Mouse (Mus musculus): ENCODE measurements around the gene Syt6.

Syt6 gene

DNA sequence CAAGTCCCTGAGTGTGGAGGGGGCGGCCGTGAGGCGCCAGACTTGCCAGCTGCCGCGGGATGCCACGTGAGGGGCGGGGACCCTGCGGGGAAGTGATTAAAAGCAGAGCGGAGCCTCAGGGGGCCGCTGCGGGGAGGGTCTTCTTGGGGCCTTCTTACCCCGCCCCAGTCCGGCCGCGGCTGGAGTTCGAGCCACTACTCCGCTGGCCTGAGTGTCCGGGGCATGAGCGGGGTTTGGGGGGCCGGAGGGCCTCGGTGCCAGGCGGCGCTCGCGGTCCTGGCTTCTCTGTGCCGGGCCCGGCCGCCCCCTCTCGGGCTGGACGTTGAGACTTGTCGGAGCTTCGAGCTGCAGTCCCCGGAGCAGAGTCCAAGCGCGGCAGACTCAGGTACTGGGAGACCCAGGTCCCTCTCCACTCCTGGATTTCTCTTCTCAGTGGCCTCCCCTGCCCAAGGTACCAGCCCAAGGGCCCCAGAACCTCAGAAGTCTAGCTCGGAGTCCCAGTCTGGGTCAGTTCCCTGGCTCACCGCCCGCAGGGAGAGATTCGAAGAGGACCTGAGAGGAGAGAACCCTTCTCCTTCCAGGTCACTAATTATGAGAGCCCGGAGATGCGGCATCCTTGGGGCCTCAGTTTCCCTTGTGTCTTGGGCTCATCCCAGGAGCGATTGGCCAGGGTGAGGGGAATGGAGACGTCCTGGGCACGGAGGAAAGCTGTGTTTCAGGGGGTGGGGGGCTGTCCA, at the start of gene Syt6:
Gene Syt6 (plus strand): TSS at position 76 of the 737 bp plus-strand sequence.
- CTCF ChIA-PET, result interaction anchor here in 2 of 4 experiments (0.6 to 1.0 kb wide), 2 partner anchors 34 to 162 kb away, joined by 3 to 4 read pairs; partner anchors contain the start of gene Olfml3 (in 1 of the 2)
- POLR2A ChIA-PET, result interaction anchor here in 2 of 4 experiments (0.6 to 1.0 kb wide), 2 partner anchors 130 to 475 kb away, joined by 4 to 9 read pairs; no protein-coding TSS in a partner anchor

DNA sequence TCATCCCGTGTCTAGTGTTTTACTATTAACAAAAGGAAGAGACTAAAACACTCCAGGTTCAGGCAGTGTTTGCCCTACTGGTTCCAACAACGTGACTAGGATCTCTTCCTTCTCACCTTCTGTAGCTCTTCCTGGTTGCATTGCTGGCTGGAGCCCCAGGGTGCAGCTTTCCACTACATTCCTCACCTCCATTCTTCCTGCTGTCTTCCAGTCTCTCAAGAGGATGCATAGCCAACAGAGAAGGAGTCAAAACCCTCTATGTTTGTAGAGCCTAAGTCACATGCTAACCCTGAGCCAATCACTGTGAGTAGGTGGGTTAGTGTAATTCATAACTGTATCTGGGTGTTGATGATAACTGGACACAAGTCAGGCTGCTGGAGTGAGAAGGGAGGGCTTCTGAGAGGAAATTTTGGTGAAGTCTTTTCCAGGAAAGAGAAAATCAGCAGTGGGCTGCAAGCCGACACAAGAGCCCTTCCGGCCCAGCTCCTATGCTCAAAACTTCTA, 48.8 kb upstream of the Syt6 start:
- ChIA-PET POLR2A (interaction anchor here in 3 of 4 experiments (0.6 to 1.2 kb wide), 4 partner anchors 9 to 283 kb away, joined by 3 read pairs; partner anchors contain the start of genes Ap4b1 (in 1 of the 3), Dclre1b (in 1 of the 3) and Gm43064 (in 1 of the 3)), CTCF (no interaction called here)

DNA sequence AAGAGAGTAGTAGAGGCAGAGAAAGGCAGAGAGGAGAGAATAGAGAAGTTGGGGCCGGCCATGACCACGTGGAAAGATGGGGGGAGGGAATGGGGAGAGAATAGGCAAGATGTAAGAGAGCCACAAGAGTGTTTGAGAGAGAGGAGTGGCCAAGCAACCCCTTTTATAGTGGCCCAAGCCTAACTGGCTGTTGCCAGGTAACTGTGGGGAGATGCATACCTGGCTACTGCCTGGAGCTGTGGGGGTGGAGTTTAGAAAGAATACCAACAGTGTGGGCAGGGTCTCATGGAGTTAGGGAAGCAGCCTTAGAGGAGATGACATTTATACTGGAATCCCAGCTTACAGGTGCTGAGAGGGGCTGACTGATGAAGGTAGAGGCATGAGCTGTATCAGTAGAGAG, 48.2 kb upstream of the Syt6 start:
- ChIA-PET POLR2A (interaction anchor here in 3 of 4 experiments (0.6 to 1.2 kb wide), 4 partner anchors 9 to 268 kb away, joined by 3 read pairs; no protein-coding TSS in a partner anchor), CTCF (interaction anchor here in 1 of 4 experiments (0.5 kb wide), 1 partner anchor 1318 kb away, joined by 3 read pairs; no protein-coding TSS in a partner anchor)

DNA sequence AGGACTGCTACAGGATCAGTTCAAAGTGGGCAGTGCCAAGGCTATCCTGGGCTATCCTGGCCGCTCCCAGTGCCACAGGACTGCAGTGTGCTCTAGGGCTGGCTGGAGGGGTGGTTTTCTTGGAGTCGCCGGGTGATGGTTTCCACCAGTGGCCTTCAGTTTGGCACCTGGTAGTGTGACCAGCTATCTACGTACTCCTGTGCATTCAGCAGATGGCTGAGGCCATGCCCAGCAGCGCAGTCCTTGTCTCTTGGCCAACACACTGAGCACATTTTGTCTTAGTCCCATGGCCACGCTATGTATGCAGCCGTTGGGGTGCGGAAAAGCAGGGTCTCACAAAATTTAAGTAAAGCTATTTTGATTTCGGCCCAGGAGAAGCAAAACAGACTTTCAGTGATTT, 41.0 kb upstream of the Syt6 start:
- CTCF ChIA-PET, result interaction anchor here in 1 of 4 experiments (0.6 to 0.7 kb wide), 2 partner anchors 125 to 136 kb away, joined by 3 read pairs; no protein-coding TSS in a partner anchor
- POLR2A ChIA-PET, result interaction anchor here in 1 of 4 experiments (0.5 kb wide), 1 partner anchor 179 kb away, joined by 4 read pairs; no protein-coding TSS in a partner anchor

DNA sequence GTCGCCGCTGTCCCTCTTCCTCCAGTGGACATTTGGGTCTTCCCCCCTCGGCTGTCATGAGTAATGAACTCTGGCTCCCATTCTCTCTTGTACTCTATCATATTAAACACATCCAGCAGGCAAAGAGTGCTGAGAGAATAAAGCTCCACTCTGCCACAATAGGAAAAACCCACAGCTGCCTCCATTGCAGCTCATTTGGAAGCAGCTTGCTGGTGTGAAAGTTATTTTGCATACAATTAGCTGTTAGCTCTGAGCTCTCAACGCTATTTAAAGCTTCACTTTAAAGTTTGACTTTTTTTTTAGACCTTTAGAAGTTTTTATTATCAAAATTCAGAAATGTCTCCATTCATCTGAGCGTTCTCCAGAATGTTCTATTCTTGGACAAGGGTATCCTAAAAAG, 39.8 kb upstream of the Syt6 start:
- ChIA-PET POLR2A (interaction anchor here in 1 of 4 experiments (0.9 kb wide), 1 partner anchor 9 kb away, joined by 3 read pairs; no protein-coding TSS in a partner anchor), CTCF (interaction anchor here in 1 of 4 experiments (0.6 to 0.7 kb wide), 2 partner anchors 15 to 96 kb away, joined by 6 to 9 read pairs; no protein-coding TSS in a partner anchor)

DNA sequence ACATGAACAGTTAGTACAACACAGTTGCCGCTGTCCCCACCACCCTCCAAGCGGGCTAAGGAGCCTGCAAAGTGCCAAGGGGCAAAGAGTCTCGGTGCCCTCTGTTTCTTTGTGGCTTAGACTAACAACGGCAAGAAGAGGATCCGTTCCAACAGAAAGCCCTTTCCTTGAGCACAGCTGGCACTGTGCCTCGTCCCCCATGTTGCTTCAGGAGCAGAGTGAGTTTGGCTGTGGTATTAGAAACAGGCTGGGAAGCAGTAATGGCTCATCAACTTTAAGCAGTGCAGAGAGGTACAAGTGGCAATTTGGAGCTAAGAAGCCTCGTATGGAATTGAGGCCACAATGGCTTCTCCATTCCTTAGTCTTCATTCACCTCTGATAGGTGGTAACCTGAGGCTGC, 35.9 kb upstream of the Syt6 start:
- POLR2A ChIA-PET, result interaction anchor here in 1 of 4 experiments (1.0 to 1.4 kb wide), 2 partner anchors 12 to 13 kb away, joined by 3 read pairs; no protein-coding TSS in a partner anchor
- CTCF ChIA-PET, result interaction anchor here in 3 of 4 experiments (0.5 to 1.5 kb wide), 3 partner anchors 110 to 566 kb away, joined by 3 to 4 read pairs (median 3); partner anchors contain the start of gene Olfml3 (in 1 of the 3)

DNA sequence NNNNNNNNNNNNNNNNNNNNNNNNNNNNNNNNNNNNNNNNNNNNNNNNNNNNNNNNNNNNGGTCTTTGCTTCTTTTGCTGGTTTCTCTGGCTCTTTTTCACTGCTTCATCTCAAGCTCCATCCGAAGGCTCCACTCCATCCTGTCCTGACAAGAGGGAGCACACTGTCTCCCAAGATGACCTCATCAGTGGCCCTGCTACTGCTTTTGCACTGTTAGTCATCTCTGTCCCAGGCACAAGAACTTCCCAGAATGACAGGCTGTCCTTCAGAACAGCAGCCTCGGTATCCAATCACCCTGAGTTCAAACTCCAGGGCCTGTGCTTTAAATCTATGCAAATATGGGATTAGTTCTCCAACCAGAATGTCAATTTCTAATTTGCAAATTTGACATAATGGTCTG, 28.9 kb upstream of the Syt6 start:
- ChIA-PET CTCF (no interaction called here), POLR2A (no interaction called here)

DNA sequence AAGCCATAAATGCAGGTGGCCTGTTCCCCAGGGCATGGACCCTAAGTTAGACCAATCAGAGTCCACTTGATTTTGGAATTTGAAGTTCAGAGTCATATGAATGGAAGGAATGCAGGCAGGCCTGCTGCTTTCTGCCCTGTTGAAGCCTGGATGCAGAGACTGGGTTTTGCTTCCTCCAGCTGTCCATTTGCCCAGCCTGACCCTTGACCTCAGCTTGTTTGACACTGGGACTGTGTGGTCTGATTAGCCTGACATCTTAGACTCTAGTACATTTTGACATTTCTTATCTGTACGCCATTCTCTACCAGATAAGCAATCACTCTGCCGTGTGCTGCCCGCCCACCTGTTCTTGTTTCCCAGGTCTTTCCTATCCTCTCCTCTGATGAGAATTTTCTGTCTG, 28.4 kb upstream of the Syt6 start:
- ChIA-PET POLR2A (no interaction called here), CTCF (no interaction called here)

DNA sequence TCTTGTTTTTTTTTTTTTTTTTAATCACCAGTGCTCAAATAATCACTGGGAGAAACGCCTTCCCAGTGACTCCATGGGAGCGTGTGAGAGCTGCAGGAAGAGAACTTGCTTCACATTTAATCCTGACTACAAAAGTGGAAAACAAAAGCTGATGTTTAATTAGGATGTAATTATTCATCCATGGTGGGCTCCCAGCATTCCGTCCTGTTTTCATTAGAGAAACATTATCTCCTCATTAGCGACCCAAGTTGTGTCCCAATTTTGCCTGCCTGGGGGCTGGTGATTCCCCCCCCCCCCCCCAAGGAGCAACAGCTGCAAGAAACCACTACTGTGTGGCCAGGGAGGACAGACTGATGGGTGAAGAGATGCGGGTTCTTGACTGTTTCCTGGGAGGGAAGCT, 24.8 kb upstream of the Syt6 start:
- ChIA-PET CTCF (interaction anchor here in 3 of 4 experiments (0.7 to 1.7 kb wide), 3 partner anchors 9 to 15 kb away, joined by 3 to 9 read pairs (median 7); no protein-coding TSS in a partner anchor), POLR2A (no interaction called here)

DNA sequence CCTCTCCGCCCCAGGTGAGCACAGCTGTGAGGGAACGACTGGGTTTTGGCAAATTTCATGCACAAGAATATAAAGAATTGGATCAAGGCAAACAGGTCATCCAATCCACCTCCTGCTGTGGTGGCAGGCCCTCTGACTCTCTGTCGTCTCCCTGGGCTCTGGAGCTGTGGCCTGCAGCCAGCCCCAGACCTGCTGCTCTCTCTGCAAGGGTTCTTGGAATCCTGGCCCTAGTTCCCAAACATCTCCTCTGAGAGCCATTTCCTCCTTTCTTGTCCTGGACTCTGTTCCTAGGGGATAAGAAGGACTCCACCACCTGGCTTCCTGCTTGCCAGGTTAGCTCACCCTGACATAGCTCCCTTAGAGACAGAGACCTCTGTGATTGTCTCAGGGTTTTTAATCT, 7.8 kb upstream of the Syt6 start:
- POLR2A ChIA-PET, result no interaction called here
- CTCF ChIA-PET, result interaction anchor here in 1 of 4 experiments (0.6 kb wide), 1 partner anchor 1651 kb away, joined by 7 read pairs; no protein-coding TSS in a partner anchor

DNA sequence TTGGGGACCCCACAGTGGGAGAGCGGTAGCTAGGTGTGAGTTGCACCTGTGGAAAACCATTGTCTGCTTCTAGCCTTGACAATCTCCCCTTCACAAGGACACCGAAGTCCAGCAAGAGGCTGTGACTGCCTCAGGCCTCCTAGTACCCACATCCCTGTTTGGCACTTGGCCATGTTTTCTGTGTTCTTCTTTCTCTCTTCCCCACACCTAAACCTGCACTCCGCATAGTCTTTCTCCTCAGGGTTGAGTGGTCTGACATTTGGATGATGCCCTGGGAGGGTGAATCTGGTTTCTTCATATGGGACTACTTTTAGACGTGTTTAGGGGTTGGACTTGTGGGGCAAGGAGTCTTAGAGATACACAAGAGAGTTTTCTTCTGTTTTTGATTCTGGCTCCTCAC, 2.5 kb upstream of the Syt6 start:
- ChIA-PET CTCF (interaction anchor here (0.6 to 1.2 kb wide), 5 partner anchors 8 to 166 kb away, joined by 3 to 4 read pairs (median 3); no protein-coding TSS in a partner anchor), POLR2A (interaction anchor here in 1 of 4 experiments (1.4 kb wide), 1 partner anchor 27 kb away, joined by 3 read pairs; no protein-coding TSS in a partner anchor)

DNA sequence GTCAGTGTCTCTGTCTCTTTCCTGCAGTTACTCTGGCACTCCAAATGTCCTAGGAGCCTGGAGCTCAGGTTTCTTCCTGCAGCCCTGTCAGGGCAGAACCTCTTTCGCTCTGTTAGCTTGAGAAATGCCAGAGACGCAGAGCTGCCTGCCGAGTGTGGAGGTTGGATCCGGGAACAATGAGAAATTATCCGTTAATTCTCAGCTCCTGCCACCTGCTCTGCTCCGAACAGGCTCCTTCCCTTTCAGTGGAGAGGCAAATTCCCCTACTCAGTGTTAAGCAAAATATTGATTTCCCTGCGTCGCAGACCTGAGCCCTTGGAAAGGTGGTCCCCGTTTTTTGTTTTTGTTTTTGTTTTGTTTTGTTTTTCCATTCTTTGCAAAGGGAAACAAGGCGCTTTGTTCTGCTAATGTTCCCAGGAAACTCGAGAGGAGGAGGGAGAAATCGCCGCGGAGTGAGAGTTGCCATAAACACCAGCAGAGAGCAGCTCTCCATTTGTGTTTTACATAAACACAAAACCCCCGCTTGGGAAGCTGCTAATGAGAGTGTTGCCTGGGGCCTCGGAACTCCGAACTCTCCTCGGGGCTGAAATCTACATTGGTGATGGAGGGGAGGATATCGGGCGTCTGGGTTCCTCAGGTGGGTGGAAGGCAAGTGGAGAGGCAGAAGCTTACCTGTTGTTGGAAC, 1.8 kb upstream of the Syt6 start:
- CTCF ChIA-PET, result interaction anchor here (0.8 to 1.3 kb wide), 4 partner anchors 32 to 165 kb away, joined by 3 read pairs; no protein-coding TSS in a partner anchor
- POLR2A ChIA-PET, result interaction anchor here in 3 of 4 experiments (0.5 to 1.7 kb wide), 8 partner anchors 9 to 858 kb away, joined by 3 to 4 read pairs (median 3); partner anchors contain the start of gene Trim33 (in 1 of the 3)

DNA sequence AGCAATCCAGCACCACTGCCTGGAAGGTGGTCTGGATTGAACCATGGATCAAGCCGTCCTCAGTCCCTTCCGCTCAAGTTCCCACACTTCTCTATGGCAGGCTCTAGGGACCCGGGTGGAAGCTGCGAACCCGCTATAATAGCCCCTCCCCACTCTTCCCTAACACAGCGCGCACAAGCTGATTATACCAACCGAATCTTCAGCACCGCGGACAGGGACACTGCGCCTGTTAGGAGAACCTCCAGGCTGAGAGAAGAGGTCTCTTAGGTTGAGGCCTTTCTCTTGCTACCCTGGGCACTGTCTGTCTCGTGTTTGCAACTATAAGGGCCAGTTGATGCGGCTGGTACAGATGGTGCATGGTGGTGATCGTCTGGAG, 1.3 kb upstream of the Syt6 start:
- ChIA-PET POLR2A (interaction anchor here in 3 of 4 experiments (0.9 to 1.7 kb wide), 8 partner anchors 9 to 858 kb away, joined by 3 to 4 read pairs (median 3); partner anchors contain the start of gene Trim33 (in 1 of the 3)), CTCF (interaction anchor here in 3 of 4 experiments (1.0 to 1.3 kb wide), 3 partner anchors 33 to 141 kb away, joined by 3 read pairs; no protein-coding TSS in a partner anchor)

DNA sequence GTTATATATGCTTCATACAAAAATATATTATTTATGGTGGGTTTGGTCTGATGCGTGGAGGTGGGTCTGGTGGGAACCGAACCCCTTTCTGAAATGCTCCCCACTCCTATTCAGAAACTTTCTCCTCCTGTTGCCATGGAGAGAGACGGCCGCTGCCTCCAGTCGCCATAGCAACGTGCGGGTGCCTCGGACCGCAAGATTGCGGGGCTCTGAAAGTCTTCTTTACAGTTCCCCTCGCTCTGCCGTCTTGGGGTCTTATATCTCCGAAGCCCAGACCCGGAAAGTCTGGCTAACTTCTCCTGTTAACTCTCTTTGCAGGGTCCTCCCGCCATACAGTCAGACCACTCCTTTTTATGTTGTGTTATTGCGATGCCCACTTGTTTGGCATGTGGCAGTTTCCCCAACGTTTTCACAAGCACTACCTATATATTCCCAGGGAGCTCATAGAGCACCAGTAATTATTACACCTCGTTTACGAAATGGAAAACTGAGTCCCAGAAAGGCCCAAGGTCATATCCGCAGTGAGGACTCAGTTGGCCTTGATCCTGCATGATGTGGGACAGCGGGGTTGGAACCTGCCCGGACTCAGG, 370 bp upstream of the Syt6 start:
- ChIA-PET POLR2A (interaction anchor here in 3 of 4 experiments (0.6 to 1.7 kb wide), 3 partner anchors 41 to 474 kb away, joined by 4 to 9 read pairs (median 4); no protein-coding TSS in a partner anchor), CTCF (interaction anchor here in 1 of 4 experiments (1.0 kb wide), 1 partner anchor 33 kb away, joined by 3 read pairs; no protein-coding TSS in a partner anchor)

DNA sequence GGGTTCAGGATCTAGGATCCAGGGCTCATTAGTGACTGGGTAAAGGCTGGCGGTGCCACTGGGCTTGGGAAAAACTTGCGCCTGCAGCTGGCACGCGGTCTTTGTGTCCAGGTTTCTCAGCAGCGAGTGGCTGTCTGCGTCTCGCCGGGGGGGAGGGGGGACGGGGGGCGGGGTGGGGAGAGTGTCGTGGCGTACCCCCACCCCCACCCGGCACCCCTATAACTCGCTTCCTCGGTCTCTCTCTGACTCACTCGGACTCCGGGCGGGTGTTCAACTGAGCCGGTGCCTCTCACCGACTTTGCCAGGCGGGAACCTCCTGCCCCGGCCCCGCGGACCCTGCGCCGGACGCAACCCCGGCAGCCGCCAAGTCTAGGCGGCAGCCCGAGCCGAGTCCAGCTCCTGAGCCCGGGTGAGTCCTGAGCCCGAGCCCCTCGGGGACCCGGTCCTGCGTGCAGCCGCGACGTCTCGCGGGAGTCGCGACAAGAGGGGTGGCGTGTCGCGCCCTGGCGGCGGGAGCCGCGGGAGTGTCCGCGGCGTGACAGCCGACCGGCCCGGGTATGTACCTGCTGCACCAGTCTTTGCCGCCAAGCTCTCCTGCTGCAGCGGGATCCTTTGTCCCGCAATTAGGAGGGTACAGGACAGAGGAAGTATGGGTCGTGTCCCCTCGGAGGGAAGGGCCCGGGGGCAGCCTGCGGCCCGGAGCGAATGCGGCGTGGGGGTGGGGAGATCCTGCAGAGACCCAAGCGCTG, 1.0 kb downstream of the Syt6 start:
- CTCF ChIA-PET, result interaction anchor here in 2 of 4 experiments (0.6 to 1.1 kb wide), 3 partner anchors 11 to 162 kb away, joined by 3 to 4 read pairs (median 3); partner anchors contain the start of gene Olfml3 (in 1 of the 2)
- POLR2A ChIA-PET, result interaction anchor here in 1 of 4 experiments (0.9 to 1.0 kb wide), 2 partner anchors 56 to 129 kb away, joined by 3 to 4 read pairs; no protein-coding TSS in a partner anchor

DNA sequence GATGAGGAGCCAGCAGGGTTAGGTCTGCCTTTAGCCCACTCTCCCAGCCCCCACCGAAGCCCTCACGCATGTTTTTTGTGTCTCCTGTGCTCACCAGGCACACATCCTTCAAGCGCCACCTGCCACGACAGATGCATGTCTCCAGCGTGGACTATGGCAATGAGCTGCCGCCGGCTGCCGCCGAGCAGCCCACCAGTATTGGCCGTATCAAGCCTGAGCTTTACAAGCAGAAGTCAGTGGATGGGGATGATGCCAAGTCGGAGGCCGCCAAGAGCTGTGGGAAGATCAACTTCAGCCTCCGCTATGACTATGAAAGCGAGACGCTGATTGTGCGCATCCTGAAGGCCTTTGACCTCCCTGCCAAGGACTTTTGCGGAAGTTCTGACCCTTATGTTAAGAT, 12.1 kb downstream of the Syt6 start:
- POLR2A ChIA-PET, result interaction anchor here in 1 of 4 experiments (0.5 kb wide), 1 partner anchor 915 kb away, joined by 3 read pairs; no protein-coding TSS in a partner anchor
- CTCF ChIA-PET, result interaction anchor here in 1 of 4 experiments (1.0 to 1.3 kb wide), 2 partner anchors 10 to 46 kb away, joined by 3 read pairs; no protein-coding TSS in a partner anchor

DNA sequence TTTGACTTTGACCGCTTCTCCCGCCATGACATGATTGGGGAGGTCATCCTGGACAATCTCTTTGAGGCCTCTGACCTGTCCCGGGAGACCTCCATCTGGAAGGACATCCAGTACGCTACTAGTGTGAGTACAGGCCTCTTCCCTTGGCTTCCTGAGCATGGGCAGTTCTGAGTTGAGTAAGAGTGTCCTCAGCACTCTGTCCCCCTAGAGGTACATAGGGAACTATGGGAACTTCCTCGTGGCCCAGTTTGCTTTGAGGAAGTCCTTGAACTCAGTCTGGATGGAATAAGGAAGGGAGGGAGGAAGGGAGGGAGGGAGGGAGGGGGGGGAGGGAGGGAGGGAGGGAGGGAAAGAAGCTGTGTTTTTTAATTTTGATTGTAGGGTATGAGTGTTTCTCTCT, 12.6 kb downstream of the Syt6 start:
- ChIA-PET CTCF (interaction anchor here in 1 of 4 experiments (1.0 to 1.3 kb wide), 2 partner anchors 11 to 47 kb away, joined by 3 read pairs; no protein-coding TSS in a partner anchor), POLR2A (no interaction called here)

All from embryonic stem cell, embryonic (primary cell).